Mouse (Mus musculus) neural tube, embryonic 13.5 days (tissue): ENCODE results near the gene Pcbp2. TPM values are rescaled to one million over a fixed set of nuclear protein-coding genes. Genes with fewer than 3 reads are reported as not detected.
A peak's percentile ranks its signal among the peaks of the same experiment; 100 is the strongest.

Experiments used
- ATAC-seq: fragments of 200-750 bp; cut with Nextera tagmentation; 2 replicates; pipeline ENCODE4 v1.8.0; 2017; ENCODE audit warnings: low read depth, mild to moderate bottlenecking, moderate TSS enrichment, moderate library complexity
- H3K27ac ChIP-seq: fragments of 300-500 bp; sonication (generic); replicated peaks from 2 replicates; pipeline ENCODE4 v1.5.1; 2015; ENCODE audit warnings: moderate library complexity, mild to moderate bottlenecking, inconsistent platforms
- H3K27me3 ChIP-seq: fragments of 300-500 bp; sonication (generic); 2 replicates; pipeline ENCODE4 v1.6.1; 2015; ENCODE audit warnings: mild to moderate bottlenecking, inconsistent platforms
- H3K36me3 ChIP-seq: fragments of 300-500 bp; sonication (generic); 2 replicates; pipeline ENCODE4 v1.6.1; 2015; ENCODE audit warnings: mild to moderate bottlenecking, inconsistent platforms
- H3K4me1 ChIP-seq: fragments of 300-500 bp; sonication (generic); replicated peaks from 2 replicates; pipeline ENCODE4 v1.6.1; 2015; ENCODE audit warnings: inconsistent platforms
- H3K4me2 ChIP-seq: fragments of 300-500 bp; sonication (generic); 2 replicates; pipeline ENCODE4 v1.6.1; 2015; ENCODE audit warnings: inconsistent platforms, mild to moderate bottlenecking, moderate library complexity
- H3K4me3 ChIP-seq: fragments of 300-500 bp; sonication (generic); 2 replicates; pipeline ENCODE4 v1.5.1; 2015; ENCODE audit warnings: mild to moderate bottlenecking, inconsistent platforms
- H3K9ac ChIP-seq: fragments of 300-500 bp; sonication (generic); 2 replicates; pipeline ENCODE4 v1.6.1; 2015; ENCODE audit warnings: moderate library complexity, mild to moderate bottlenecking, inconsistent platforms
- H3K9me3 ChIP-seq: fragments of 300-500 bp; sonication (generic); 2 replicates; pipeline ENCODE4 v1.6.1; 2016; ENCODE audit warnings: inconsistent platforms
- WGBS: fragments of 180-500 bp; shearing (Covaris S2); methylation state at CpG from one replicate; pipeline ENCODE4 v1.1.7; 2015; 5-methylcytosine and 5-hydroxymethylcytosine counted together
- polyA plus RNA-seq: library from polyadenylated mRNA; unstranded; fragments of >200 nt; fragmentation: Nextera tagmentation; extraction: Ambion mirVana; gene quantifications from 2 replicates; pipeline ENCODE4 v1.2.1, GENCODE M21; 2015

Pcbp2 gene
- polyA plus RNA-seq, 1 experiment from 2014 or later, result 142 TPM

DNA sequence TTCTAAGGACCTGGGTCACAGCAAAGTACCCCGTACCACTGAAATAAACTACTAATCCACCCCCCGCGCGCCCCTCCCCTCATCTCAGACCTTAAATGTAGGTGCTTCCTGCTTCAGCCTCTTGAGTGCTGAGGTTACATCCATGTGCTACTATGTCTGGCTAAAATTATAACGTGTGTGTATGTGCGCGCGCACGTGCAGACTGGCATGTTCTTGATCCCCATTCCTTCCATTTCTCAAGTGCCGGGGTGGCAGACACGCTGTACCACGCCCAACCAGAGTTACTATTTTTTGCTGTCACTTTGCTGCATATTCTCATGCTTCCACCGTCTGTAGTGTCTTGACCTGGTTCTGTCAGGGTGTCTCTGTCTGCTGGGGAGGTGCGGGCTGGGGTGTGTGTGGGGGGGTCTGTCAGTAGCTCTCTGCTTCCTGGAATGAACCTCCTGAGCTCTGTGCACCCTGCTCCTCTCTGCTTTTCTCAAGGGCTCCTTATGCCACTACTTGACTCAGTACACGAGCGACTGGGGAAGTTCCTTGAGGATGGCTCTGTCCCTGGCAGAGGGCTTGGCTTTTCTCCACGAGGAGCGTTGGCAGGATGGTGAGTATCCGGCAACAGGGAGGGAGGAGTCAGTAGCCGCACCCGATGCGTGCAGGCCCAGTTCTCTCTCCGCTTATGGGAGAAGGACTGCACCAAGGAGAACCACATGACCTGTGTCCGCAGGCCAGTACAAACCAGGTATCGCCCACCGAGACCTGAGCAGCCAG is 18.5 kb upstream of the Pcbp2 start:
- Histone ChIP-seq H3K27me3 (no peaks in the 10 kb centered on the region), H3K4me3 (no peak overlapping the region), H3K9me3 (no peaks in the 10 kb centered on the region), H3K9ac (no peak overlapping the region), H3K4me1 (no peaks in the 10 kb centered on the region), H3K36me3 (no peaks in the 10 kb centered on the region), H3K27ac (no peak overlapping the region), H3K4me2 (no peak overlapping the region)
- 82% methylated on average over 26 of the region's 26 CpGs for WGBS
- no peak for ATAC-seq

DNA sequence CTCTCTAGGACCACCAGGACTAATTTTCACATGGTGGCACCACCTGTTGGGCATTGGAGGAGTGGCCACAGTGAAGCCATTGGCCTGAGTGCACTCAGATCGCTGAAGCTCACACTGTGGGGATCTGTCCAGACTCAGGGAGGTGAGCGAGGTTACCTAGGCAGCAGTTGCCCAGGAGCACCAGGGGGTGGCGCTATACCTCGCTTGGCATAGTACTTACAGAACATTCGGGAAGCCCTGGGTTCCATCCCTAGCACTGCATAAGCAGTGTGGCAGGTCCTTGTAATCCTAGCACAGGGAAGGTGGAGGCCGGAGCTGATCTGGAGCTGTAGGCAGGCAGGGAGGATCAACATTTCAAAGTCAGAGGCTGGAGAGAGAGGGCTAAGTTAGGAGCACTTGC is 14.3 kb upstream of the Pcbp2 start:
- no peak overlapping the region for H3K27ac ChIP-seq
- no peak overlapping the region for H3K9ac ChIP-seq
- 36% methylated on average over 6 of the region's 6 CpGs for WGBS
- no peaks in the 10 kb centered on the region for H3K36me3 ChIP-seq
- peaks cover 22% of the 10 kb centered on the region for H3K4me1 ChIP-seq
- no peaks in the 10 kb centered on the region for H3K27me3 ChIP-seq
- H3K4me2 ChIP-seq, result no peak overlapping the region
- no peak for ATAC-seq
- H3K4me3 ChIP-seq, result no peak overlapping the region
- no peaks in the 10 kb centered on the region for H3K9me3 ChIP-seq

DNA sequence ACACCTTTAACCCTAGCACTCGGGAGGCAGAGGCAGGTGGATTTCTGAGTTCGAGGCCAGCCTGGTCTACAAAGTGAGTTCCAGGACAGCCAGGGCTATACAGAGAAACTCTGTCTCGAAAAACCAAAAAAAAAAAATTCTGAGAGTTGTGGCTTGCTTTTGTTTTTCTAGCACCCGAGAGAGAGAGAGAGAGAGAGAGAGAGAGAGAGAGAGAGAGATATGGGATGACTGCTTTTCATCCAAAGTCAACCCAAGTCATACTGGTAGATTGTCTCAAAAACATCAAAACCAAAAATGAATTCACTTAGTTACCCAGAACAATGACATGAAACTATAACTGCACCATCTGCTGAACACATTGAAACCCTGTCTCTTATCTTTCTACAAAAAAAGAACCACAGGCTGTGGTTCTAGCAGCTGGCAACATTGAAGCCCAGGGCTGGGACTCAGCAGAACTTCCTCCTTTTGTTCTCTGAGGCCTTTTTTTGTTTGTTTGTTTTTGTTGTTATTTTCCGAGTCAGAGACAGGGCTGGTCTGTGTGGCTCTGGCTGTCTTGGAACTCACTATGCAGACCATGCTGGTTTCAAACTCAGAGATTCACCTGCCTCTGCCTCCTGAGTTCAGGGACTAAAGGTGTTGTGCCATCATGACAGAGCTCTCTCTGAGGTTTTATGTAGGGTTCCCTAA is 12.1 kb upstream of the Pcbp2 start:
- Histone ChIP-seq H3K4me3 (peak overlapping the region; percentile 46), H3K27ac (0 out of 2 replicates have a peak overlapping the region, but pooled peaks have one; percentile 9), H3K9ac (peak overlapping the region; percentile 64), H3K36me3 (peaks cover 8% of the 10 kb centered on the region; the same call in 1 of the 2 replicates), H3K27me3 (no peaks in the 10 kb centered on the region), H3K4me1 (peaks cover 26% of the 10 kb centered on the region), H3K9me3 (no peaks in the 10 kb centered on the region), H3K4me2 (peak overlapping the region; percentile 65)
- ATAC-seq, result no peak
- 73% methylated on average over 5 of the region's 5 CpGs for WGBS

DNA sequence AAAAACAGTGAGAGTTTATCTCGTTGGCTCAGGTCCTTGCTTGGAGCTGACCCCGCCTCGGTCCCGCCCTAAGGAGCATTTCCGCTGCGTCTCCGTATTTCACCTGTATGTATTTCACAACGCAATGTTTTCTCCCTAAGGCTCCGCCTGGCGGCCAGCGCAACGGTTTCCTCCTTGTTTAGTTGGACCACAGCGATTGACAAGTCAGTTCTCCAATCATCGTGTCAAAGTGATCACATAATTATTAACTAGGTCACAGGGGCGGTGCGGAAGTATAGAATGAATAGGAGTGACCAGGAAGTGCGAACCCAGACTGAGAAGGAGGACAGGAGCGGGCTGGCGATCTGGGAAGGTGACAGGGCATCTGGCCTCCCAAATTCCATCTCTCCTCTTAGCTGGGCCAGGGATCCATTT is 11.4 kb upstream of the Pcbp2 start, which contains the start of gene Prr13:
Gene Prr13 (plus strand): TSS at position 125 of the 414 bp plus-strand sequence.
- H3K36me3 ChIP-seq, result peaks cover 11% of the 10 kb centered on the region; the same call in 1 of the 2 replicates
- H3K4me1 ChIP-seq, result peaks cover 26% of the 10 kb centered on the region
- no peaks in the 10 kb centered on the region for H3K9me3 ChIP-seq
- 0 out of 2 replicates have a peak within 1 kb of the TSS, but pooled peaks have one; percentile 9 for H3K27ac ChIP-seq
- H3K27me3 ChIP-seq, result no peaks in the 10 kb centered on the region
- peak within 1 kb of the TSS; percentile 64 for H3K9ac ChIP-seq
- ATAC-seq, result peak; percentile 86
- peak within 1 kb of the TSS; percentile 46 for H3K4me3 ChIP-seq
- H3K4me2 ChIP-seq, result peak within 1 kb of the TSS; percentile 65
- WGBS, result under 1% methylated on average over 19 of the region's 19 CpGs

DNA sequence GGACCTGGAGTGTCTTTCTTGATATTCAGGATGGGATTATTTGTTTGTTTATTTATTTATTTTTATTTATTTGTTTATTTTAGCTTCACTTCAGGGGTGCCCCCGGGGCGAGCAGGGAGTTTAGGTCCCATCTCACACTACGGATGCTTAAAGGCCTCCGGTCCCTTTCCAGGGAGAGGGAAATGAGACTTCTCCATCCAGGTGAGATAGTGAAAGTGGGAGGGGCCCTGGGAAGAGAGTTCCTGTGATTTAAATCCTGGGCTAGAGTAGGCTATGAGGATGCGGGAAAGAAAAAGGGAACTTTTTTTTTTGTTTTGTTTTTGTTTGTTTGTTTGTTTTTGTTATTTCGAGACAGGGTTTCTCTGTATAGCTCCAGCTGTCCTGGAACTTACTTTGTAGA is 11.0 kb upstream of the Pcbp2 start:
- Histone ChIP-seq H3K4me2 (peak overlapping the region; percentile 65), H3K27me3 (no peaks in the 10 kb centered on the region), H3K4me3 (peak overlapping the region; percentile 46), H3K9me3 (no peaks in the 10 kb centered on the region), H3K4me1 (peaks cover 26% of the 10 kb centered on the region), H3K36me3 (peaks cover 11% of the 10 kb centered on the region; the same call in 1 of the 2 replicates), H3K9ac (peak overlapping the region; percentile 64), H3K27ac (no peak overlapping the region)
- no peak for ATAC-seq
- WGBS, result 37% methylated on average over 6 of the region's 6 CpGs

DNA sequence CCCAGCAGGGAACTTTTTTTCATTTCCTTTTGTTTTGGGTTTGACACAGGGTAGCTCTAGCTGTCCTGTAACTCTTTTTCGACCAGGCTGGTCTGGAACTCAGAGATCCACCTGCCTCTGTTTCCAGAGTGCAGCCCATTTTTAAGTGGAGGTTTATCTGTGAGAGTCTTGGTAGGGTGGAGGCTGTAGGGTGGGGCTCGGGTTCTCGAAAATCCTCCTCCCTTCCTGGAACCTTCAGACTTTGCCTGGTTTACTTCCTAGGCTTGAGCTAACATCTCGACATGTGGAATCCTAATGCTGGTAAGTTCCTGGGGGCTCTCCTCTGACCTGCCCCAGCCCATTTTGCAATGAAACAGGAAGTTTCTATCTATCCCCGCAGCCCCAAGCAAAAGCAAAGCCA is 10.5 kb upstream of the Pcbp2 start:
- peak overlapping the region; percentile 46 for H3K4me3 ChIP-seq
- peak overlapping the region; percentile 47; the same call in 1 of the 2 replicates for H3K9ac ChIP-seq
- H3K36me3 ChIP-seq, result peaks cover 11% of the 10 kb centered on the region; the same call in 1 of the 2 replicates
- WGBS, result 79% methylated on average over 5 of the region's 5 CpGs
- H3K27me3 ChIP-seq, result no peaks in the 10 kb centered on the region
- H3K27ac ChIP-seq, result no peak overlapping the region
- H3K4me2 ChIP-seq, result peak overlapping the region; percentile 65
- H3K4me1 ChIP-seq, result peaks cover 26% of the 10 kb centered on the region
- H3K9me3 ChIP-seq, result no peaks in the 10 kb centered on the region
- no peak for ATAC-seq

DNA sequence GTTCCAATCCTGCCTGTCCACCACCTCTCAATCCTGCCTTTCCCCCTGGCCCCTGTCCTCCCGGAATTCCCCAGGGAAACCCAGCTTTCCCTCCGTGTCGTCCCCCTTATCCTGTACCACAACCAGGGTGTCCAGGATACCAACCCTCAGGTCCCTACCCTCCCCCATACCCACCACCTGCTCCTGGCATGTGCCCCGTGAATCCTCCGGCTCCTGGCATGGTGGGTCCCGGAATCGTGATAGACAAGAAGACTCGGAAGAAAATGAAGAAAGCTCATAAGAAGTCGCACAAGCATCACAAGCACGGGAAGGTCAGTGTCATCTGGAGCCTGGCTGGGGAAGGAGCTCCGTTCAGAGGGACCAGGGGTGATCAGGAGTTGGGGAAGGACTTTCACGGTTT is 9.9 kb upstream of the Pcbp2 start:
- Histone ChIP-seq H3K9me3 (no peaks in the 10 kb centered on the region), H3K27me3 (no peaks in the 10 kb centered on the region), H3K4me2 (0 out of 2 replicates have a peak overlapping the region, but pooled peaks have one; percentile 5), H3K4me3 (no peak overlapping the region), H3K36me3 (peaks cover 11% of the 10 kb centered on the region; the same call in 1 of the 2 replicates), H3K9ac (0 out of 2 replicates have a peak overlapping the region, but pooled peaks have one; percentile 41), H3K27ac (no peak overlapping the region), H3K4me1 (peaks cover 26% of the 10 kb centered on the region)
- no peak for ATAC-seq
- WGBS, result 79% methylated on average over 12 of the region's 12 CpGs

DNA sequence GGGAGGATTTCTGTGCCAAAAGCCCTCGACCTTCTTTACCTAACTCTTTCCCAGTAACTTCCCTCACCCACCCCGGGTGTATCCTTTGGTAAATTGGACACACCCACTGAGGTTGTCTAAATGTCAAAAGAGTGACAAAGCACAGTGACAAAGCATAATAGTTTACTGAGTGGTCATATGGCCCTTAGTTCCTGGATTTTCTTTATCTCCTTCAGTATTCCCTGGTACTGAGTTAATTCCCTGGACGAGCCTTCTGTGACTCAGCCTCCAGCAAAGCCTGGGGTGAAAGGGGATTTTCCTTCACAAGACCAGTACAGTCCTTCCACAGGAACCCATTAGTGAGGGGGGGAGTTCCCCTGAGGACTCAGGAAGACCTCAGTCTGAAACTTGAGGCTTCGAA is 9.4 kb upstream of the Pcbp2 start:
- Histone ChIP-seq H3K27me3 (no peaks in the 10 kb centered on the region), H3K4me1 (peaks cover 26% of the 10 kb centered on the region), H3K9me3 (no peaks in the 10 kb centered on the region), H3K4me2 (no peak overlapping the region), H3K36me3 (peaks cover 11% of the 10 kb centered on the region; the same call in 1 of the 2 replicates), H3K27ac (no peak overlapping the region), H3K4me3 (no peak overlapping the region), H3K9ac (0 out of 2 replicates have a peak overlapping the region, but pooled peaks have one; percentile 41)
- no peak for ATAC-seq
- 75% methylated on average over 4 of the region's 4 CpGs for WGBS

DNA sequence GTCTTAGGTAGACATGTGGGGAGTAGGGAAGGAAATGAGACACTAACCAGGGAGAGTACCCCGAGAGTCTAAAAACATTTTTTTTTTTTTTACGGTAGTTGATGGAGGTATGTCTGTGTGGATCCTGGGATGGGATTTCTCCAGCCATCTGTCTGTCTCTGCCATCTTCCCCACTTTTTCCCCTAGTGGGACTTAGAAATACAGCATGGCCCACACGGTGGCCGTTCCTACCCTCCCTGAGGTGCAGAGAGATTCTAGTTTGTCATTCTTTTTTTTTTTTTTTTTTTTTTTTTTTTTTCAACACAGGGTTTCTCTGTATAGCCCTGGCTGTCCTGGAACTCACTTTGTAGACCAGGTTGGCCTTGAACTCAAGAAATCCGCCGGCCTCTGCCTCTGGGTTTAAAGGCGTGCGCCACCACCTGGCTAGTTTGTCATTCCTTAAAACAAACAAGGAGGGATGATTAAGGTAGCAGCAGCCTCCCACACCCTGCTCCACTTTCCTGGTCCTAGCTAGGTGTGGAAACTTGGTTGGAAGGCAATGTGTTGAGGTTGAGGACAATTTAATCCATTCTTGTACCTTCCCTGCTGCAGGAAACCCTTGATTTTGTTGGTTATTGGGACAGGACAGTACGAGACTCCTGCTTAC is 8.8 kb upstream of the Pcbp2 start:
- H3K4me1 ChIP-seq, result peaks cover 26% of the 10 kb centered on the region
- H3K4me3 ChIP-seq, result no peak overlapping the region
- WGBS, result 86% methylated on average over 9 of the region's 9 CpGs
- H3K9ac ChIP-seq, result 0 out of 2 replicates have a peak overlapping the region, but pooled peaks have one; percentile 41
- H3K36me3 ChIP-seq, result peaks cover 11% of the 10 kb centered on the region; the same call in 1 of the 2 replicates
- no peak for ATAC-seq
- no peak overlapping the region for H3K4me2 ChIP-seq
- H3K27ac ChIP-seq, result no peak overlapping the region
- no peaks in the 10 kb centered on the region for H3K27me3 ChIP-seq
- H3K9me3 ChIP-seq, result no peaks in the 10 kb centered on the region

DNA sequence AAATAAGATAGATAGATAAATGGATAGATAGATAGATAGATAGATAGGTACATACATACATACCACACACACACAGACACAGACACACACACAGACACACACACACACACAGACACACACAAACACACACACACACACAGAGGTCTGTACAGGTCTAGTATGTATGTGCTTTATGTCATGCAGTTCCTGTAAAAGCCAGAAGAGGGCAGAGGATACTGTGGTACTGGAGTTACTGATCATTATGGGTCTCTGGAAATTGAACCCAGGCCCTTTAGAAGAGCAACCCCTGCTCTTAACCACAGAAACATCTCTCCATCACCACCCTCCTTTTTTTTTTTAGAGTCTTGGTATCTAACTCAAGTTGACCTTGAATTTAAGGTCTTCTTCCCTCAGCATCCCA is 6.7 kb upstream of the Pcbp2 start:
- peaks cover 26% of the 10 kb centered on the region for H3K4me1 ChIP-seq
- H3K27ac ChIP-seq, result no peak overlapping the region
- peaks cover 3% of the 10 kb centered on the region; the same call in 1 of the 2 replicates for H3K9me3 ChIP-seq
- no peaks in the 10 kb centered on the region for H3K27me3 ChIP-seq
- H3K9ac ChIP-seq, result no peak overlapping the region
- H3K4me2 ChIP-seq, result no peak overlapping the region
- no peak overlapping the region for H3K4me3 ChIP-seq
- ATAC-seq, result no peak
- H3K36me3 ChIP-seq, result peaks cover 12% of the 10 kb centered on the region; the same call in 1 of the 2 replicates

DNA sequence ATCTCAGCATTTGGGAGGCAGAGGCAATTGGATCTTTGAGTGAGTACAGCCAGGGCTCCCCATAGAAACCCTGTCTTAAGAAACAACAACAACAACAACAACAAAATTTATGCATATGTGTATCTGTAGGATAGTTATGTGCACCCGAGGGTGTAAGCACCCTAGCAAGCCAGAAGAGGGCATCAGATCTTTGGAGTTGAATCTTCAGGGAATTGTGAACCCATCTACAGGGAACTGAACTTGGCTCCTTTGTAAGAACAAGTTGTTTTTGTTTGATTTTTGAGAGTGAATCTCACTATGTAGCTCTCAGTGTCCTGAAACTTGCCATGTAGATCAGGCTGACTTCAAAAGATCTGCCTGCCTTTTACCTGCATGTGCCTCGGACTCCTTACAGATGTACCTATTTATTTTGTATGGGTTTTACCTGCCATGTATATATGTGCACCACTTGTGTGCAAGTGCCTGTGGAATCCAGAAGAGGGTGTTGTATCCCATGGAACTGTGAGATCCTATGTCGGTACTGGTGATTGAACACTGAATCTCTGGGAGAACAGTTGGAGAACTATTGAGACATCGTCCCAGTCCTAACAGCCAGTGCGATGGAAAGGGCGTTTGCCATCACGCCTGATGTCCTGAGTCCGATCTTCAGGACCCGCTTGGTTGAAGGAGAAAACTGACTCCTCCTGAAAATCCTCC is 1.5 kb upstream of the Pcbp2 start:
- Histone ChIP-seq H3K4me2 (no peak overlapping the region), H3K9me3 (peaks cover 4% of the 10 kb centered on the region; the same call in 1 of the 2 replicates), H3K27me3 (no peaks in the 10 kb centered on the region), H3K4me1 (peaks cover 20% of the 10 kb centered on the region), H3K4me3 (no peak overlapping the region), H3K36me3 (peaks cover 8% of the 10 kb centered on the region), H3K9ac (no peak overlapping the region), H3K27ac (no peak overlapping the region)
- 96% methylated on average over 9 of the region's 9 CpGs for WGBS
- no peak for ATAC-seq
